Mouse (Mus musculus): Measurements from ENCODE around the gene Hils1.

DNA sequence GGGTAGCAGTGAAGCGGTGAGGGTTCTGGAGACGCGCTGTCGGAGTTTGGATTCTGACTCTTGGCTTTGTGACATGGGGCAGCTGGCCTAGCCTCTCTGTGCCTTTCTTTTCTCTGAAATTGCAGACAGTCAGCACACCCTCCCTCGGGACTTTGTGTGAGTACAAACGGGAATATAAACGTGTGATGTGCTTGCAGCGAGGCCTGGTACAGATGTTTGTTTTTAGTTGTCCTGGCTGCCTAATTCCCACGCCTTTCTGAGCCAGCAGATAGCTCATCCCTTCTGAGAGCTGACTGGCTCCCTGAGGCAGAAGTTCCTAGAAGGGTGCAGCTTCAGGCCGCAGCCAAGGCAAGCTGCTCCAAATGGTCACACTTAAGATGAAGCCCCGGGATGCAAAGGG, 41.0 kb upstream of the Hils1 start:
- TF ChIP-seq POLR2A (IDR thresholded peaks at IDR 0.05; ENCODE audit: low read depth, low read length) (no peak), CTCF (IDR thresholded peaks at IDR 0.05; ENCODE audit: extremely low read depth, insufficient read length, insufficient replicate concordance, low read depth, low read length) (no peak)

Data from small intestine, adult 2 months (tissue).